Mouse (Mus musculus): ENCODE measurements at regions not wholly inside any gene's neighbourhood (a gene's known extent, or its start where the extent isn't known, plus 50 kb on each side); places are given as distances from the start of the nearest gene placed in this dataset.

DNA sequence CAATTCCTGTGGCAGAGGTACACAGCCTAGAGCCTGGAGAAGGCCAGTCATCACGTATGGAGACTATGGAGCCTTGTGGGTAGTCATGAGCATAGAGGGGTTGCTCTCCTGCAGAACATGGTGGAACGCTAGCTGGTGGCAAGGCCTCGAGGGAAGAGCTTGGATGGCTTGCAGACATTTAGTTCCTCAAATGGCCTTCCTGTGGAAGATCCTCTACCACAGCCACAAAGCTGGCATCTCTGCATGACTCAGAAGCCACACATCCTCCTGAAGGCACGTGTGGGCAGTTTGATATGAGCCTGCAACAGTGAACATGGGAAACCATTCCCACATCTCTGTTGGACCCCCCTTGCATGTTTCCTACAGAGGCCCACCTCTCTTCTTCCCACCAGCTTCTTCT lies 547.9 kb upstream of the Lrrc6 start:
- intact Hi-C loops (cut with DNase I): no loop called here
- no peak for DNase-seq

DNA sequence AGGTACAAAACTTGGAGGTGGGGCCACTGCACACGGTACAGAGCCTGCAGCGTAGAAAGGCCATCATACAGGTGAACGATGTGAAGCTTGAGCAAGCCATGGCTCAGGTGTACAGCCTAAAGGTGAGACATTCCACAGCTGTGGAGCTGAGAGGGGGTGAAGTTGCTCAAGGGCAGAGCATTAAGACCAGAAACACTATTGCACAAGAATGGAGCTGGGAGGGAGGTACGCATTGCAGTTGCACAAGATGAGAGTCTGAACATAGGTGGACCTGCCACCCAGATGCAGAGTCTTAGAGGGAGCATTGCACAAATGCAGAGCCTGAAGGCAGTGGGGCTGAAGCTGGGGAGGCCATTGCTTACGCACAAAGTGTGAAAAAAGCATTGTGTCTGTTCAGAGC lies 547.4 kb upstream of the Lrrc6 start:
- DNase-seq: no peak

DNA sequence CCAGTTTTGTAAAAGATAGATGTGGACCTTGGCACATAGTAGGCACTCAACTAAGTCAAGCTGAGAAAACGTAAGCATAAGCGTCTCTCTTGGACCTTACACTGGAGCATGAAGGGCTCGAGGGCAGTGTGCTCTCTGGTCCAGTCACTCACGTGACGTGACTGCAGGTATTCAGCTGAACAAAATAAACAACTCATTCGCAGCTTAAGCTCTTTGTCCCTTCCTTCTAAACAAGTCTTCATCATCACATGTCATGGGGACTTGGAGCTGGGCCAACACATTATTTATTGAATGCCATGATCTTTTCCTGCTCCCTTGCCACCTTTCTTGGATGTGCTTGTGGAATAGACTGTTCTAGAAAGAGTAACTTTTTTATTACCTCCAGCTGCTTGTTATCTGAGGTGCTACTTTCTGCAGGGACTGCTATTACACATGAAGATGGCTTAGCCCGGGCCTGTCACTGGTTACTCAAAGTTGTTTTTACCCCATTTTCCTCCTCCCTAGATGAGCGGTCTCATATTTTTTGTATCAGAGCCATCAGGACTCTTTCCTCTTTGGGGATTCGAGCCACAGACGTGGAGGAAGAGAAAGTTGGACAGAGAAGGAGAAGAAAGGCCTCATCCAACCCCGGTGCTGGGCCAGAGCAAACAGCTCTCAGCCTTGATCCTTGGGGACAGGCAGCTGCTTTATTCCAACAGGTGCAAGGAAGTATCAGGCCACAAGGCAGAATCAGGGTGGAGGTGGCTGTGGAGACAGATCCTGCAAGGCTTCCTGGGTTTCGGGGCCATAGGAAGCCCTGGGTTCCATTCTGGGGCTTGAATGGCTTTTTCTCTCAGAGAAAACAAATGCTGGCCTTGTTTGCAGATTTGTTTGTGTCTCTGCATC lies 545.5 kb upstream of the Lrrc6 start:
- intact Hi-C loops (cut with DNase I): no loop called here
- DNase-seq: no peak

More for the DNA sequence above, 547.4 kb upstream of the Lrrc6 start:
- intact Hi-C loops (cut with DNase I): no loop called here

DNA sequence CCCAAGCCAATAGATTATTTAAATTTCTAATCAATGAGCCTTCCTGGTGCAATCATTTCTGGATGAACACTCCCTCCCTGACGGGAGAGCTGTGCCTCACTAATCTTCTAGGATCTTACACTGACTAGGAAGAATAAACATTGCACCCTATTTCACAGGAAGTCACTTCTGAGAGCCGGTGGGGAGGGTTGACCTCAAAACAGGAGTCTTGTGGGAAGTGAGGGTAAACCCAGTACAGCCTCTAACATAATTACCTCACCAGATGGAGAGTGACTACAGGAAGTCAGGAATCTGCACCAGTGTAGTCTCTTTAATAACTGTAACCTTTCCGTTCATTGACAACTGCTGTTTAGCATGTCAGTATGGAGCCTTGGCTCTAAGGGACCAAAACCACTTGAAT lies 544.6 kb upstream of the Lrrc6 start:
- intact Hi-C loops (cut with DNase I): no loop called here

DNA sequence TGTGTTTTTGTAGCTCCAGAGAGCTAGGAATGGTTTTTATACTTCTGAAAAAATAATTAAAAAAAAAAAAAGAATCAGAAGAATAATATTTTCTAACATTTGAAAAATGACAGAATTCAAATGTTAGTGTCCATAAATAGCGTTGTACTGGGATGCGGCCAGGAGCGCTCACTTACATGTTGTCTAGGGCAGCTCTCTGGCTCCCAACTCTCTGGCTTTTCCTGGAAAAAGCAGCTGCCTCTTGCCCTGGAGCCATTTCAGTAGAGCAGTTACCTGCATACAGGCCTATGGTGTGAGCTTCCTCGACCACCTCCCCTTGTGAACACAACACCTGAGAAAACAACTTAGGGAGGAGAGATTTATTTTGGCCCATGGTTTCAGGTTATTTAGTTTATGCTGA lies 544.1 kb upstream of the Lrrc6 start:
- intact Hi-C loops (cut with DNase I): loop anchor here (5.0 kb wide), 2 partner anchors 42 to 143 kb away; no protein-coding TSS in a partner anchor
- no peak for DNase-seq

More for the DNA sequence above, 544.6 kb upstream of the Lrrc6 start:
- no peak for DNase-seq

DNA sequence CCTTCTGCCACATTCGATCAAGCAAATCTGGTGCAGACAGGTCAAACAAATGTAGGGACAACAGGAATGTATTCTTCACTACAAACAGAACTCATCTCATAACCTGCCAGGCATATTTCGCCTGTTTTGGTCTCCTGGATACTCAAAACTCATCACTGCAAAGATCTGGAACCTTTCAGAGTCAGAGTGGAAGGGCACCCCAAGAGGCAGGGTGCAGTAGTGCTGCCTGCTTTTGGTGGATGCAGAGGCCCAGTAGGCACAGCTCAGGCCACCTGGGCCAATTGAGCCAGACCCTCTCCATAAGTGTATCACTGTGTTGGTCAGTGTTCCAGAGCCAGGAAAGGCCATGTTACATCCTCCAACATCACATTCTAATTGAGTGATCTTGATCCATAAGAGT lies 541.4 kb upstream of the Lrrc6 start:
- DNase-seq: no peak
- intact Hi-C loops (cut with DNase I): loop anchor here (5.0 kb wide), 2 partner anchors 45 to 140 kb away; no protein-coding TSS in a partner anchor

DNA sequence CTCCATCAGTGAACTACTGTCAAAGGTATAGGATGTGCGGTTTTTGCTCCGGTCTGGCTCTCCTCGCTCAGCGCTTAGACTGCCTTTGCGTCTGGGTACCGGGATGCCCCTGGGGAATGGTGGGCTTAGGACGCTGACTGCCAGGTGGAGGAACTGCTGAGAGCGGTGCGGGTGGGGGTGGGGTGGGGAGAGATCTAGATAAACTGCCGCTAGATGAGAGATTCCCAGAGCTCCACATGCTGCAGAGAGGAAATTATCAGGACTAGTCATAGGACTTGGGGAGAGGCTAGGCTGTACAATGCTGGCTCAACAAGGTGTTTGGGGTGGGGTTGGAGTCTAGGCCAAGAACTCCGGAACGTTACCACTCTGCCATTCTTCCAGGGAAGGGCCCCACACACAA lies 539.5 kb upstream of the Lrrc6 start:
- DNase-seq: no peak
- intact Hi-C loops (cut with DNase I): loop anchor here (5.0 kb wide), 2 partner anchors 47 to 138 kb away; no protein-coding TSS in a partner anchor

DNA sequence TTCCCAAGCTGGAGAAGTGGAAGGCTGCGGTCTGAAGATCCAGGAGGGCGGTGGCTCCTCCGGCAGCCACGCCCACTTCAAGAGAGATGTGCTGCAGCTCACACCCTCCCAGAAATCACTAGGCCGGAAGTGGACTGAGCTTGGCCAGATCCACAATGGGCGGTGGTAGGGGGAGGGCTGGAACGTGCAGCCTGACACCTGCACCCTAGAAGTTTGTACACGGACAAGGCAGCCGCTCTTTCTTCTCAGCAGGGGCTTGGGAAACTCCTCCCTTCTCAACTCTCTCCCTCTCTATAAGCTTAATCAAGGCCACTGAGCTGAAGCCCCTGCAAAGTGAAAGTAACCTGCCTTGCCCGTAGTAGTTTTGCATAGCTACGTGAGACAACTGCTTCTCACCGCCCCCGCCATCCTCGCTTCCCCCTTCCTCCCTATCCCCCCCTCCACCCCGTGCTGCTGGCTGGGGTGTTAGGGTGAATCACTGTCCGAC lies 538.8 kb upstream of the Lrrc6 start:
- peak; percentile 72 to 75 for DNase-seq
- intact Hi-C loops (cut with DNase I): loop anchor here (2.0 to 5.0 kb wide), 2 partner anchors 52 to 69 kb away; no protein-coding TSS in a partner anchor

DNA sequence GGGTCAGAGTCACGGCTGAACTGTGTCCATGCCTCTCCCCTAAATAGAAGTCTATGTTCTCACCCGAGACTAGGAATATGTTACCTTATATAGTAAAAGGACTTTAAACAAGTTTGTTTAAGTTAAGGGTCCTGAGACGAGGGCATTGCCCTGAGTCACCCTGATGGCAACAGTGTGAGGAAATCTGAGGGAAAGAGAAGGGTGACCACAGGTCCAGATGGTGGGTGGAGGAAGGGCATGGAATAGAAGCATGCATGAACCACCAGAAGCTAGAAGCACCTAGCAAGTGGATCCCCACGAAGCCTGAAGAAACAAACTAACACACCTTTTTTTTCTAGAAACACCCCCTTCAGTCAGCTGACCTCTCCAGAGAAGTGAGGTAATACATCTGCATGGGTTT lies 536.9 kb upstream of the Lrrc6 start:
- no peak for DNase-seq
- intact Hi-C loops (cut with DNase I): loop anchor here (2.0 to 5.0 kb wide), 2 partner anchors 50 to 67 kb away; no protein-coding TSS in a partner anchor

DNA sequence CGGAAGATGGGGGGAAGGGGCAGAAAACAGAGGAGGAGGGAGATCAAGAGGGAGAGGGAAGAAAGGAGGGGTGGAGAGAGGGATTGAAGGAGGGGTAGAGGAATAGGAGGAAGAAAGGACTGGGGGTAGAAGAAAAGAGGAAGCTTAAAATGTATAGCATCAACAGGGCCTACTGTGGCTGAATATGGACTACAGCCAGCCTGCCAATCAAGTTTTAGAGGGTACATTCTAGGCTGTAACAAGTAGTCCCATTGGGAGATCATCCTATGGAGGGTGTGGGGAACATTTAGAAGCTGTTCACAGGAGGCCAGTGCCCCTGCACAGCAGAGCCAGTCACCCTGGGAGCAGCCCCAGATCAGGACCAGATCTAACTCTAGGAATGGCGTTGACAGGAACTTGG lies 535.6 kb upstream of the Lrrc6 start:
- intact Hi-C loops (cut with DNase I): loop anchor here (5.0 kb wide), 1 partner anchor 49 kb away; no protein-coding TSS in a partner anchor
- DNase-seq: no peak

DNA sequence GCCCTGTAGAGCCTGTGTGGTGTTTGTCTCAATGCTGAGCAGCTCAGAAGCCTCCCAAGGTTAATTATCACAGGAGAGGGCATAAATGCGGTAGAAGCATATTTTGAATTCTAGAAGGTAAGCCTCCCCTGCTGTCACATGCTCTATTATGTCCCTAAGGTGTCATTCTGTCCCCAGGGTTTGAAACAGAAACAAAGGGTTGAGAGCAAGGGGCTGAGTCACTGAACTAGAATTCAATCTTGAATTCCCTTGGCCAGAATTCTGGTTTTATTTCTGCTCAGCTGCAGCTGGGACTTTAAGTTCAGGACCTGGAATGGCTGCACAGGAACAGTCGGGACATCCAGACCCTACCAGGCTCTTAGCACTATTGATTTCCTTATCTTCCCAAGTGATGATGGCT lies 533.2 kb upstream of the Lrrc6 start:
- no peak for DNase-seq
- intact Hi-C loops (cut with DNase I): no loop called here

DNA sequence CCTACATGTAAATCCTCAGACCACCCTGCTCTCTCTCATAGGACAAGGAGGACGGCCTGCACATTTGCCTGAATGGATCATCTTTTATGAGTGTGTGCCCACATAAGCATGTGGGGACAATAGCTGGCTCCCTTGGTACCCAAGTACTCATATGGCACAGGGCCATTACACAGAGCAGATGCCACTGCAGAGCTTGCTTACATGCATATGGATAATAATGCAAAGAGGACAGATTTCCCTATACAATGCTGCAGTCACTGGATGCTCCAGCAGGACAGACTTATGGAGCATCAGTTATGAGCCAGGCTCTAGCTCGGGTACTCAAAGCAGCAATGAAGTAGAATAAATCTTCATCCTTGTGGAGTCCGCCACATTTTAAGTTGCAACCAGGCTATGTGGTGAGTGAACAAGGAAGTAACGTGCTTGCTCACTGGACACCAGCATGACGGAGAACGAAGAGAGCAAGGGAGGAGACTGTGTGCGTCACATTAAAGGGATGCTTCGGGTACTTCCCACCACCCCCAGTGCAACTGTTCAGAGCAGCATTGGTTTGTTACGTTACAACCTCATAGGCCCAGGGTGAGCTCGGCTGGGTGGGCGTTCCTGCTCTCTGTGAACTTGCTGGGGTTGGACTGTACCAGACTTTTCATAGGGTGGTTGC lies 531.3 kb upstream of the Lrrc6 start:
- DNase-seq: no peak
- intact Hi-C loops (cut with DNase I): no loop called here

DNA sequence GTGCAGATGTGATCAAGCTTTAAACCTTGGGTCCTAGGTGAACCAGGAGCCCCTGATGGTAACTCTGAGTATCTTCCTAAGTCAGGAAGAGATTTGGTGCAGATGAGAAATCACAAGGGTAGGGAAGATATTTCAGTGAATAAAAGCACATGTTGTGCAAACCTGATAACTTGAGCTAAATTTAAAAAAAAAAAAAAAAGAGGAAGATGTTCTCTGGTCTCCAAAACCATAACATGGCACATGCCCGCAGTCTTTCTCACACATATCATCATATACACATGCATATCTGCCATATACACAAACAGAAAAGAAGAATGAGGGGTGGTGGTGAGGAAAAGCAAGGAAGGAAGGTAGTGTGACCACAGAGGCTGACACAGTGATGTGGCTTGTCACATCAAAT lies 530.3 kb upstream of the Lrrc6 start:
- intact Hi-C loops (cut with DNase I): no loop called here
- no peak for DNase-seq

DNA sequence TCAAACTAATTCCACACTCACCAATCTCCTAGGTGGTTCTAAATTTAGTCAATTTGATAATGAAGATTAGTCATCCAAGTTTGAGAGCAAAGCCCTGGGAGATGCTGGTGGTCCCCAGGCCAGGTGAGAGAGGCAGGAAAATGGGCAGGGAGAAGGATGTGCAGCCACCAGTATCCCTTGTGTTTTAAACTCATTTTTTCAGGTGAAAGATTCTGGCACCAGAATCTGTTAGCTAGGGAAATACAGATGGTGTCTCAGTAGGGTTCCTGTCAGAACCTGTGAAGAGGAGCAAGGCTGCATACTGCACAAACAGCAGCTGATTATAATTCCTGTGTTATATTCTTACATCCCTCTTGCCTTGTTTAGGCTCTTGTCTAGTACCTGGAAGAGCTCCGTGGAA lies 527.5 kb upstream of the Lrrc6 start:
- no peak for DNase-seq
- intact Hi-C loops (cut with DNase I): no loop called here

DNA sequence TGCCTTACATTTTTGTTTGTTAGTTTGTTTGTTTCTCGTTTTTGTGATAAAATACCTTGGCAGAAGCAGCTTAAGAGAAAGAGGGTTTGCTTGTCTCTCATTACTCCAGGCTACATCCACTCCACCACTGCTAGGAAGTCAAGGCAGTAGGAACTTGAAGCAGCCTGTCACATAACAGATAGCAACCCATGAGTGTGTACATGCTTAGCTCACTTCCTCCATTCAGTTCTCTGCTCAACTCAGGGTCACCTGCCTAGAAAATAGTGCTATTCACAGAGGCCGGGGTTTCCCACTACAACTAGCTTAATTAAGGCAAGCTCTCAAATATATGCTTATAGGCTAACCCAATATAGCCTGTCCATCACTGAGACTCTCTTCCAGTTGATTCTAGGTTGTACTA lies 527.0 kb upstream of the Lrrc6 start:
- no peak for DNase-seq
- intact Hi-C loops (cut with DNase I): no loop called here

DNA sequence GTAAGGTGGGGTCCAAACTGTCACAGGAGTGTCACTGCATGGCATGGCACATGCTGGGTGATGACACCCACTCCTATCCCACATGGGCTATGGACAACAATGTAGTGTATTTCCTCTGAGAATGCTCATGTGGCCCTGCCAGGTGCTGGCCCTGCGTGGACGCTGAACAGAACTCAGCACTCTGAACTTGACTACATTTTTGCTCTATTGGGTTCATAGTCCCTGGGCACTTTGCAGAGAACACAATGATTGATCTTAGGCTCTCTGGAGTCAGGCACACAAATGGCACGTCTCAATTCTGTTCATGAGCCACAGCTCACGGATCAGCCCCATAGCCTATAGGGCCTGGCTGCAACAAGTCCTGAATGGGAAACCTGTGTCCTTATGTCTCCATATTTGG lies 525.0 kb upstream of the Lrrc6 start:
- intact Hi-C loops (cut with DNase I): no loop called here
- no peak for DNase-seq

DNA sequence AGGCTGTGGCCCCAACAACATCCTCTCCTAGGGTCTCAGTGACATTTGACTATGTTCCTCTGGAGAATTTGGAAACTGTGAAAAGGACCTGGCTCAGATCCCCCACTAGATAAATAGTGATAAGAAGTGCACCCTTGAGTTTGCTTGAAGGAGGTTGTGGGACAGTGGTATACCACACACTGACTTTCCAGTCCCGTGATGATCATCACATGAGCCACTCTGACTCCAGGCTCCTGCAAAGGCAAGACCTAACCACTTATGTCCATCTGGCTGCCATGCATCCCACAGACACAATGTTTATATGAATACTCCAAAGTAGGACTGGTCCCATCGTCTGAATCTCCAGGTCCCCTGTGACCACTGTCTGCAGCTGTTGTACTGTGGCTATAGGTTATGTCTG lies 523.7 kb upstream of the Lrrc6 start:
- DNase-seq: no peak
- intact Hi-C loops (cut with DNase I): no loop called here

DNA sequence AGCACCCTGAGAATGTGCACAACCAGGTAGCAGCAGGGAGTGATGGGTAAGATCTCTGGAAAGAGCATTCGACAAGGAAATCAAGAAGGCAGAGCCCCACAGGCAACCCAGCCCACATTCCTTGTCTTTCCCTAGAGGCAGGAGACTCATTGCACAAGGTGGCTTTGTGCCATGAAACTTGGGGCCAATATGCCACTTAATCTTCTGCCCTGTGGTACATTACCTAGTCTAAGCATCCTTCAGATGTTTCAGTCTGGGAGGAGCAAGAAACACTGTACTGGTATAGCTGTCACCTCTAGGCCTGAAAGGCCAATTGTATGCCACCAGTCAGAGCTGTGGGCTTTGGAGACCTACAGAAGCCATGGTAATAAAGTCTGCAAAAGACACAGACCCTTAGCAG lies 522.4 kb upstream of the Lrrc6 start:
- intact Hi-C loops (cut with DNase I): no loop called here
- DNase-seq: no peak

DNA sequence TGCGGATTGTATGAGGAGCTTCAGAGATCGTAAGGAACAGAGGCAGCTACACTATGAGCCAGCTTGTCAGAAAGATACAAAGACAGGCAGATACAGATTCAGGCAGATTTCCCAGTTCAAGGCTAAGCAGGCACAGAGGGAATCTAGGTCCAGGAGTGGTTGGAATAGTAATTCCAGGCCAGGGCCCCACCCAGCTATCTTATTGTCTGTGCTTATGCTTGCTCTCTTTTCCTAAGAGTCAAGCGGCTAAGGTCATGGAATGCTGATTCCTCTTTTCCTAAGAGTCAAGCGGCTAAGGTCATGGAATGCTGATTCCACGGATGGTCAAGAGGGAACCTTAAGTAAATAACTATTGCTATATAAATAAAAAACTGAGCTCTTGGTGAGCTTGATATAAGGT lies 520.7 kb upstream of the Lrrc6 start:
- intact Hi-C loops (cut with DNase I): no loop called here
- no peak for DNase-seq

DNA sequence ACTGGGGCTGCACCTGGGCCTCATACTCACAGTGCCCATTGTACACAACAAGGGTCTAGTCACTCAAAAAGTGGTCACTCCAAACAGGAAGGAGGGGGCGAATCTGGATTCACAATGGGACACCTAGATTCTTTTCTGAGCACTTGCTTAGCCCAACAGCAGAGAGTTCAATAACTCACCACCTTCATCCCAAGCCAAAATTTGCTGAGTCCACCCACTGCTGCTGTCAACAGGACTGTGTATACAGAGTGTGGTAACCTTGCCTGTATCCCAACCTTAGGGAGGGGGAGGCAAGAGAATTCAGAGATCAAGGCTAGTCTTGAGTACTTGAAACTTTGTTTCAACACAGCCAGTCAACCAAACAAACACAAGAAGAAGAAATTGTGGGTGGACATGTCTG lies 519.2 kb upstream of the Lrrc6 start:
- intact Hi-C loops (cut with DNase I): no loop called here

DNA sequence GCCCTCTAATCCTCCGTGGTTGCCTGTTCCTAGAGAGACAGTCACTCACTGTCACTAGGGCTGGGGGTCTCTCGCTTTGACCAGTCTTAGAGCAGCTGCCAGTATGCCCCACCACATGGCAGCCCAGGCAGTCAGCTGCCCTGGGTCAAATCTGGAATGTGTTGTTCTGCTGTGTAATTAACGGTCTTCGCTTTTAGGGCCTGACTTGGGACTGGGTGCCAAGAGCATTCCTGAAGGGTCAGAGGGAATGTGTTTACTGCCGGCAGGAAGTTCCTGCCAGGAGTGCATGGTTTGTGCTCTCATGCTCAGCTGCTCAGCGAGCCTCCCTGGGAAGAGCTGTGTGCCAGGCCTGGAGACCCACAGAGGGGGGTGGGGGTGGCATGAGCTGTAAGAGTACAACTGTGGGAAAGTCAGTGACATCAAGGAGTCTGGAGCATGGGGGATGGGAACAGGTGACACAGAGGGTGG lies 518.5 kb upstream of the Lrrc6 start:
- peak; percentile 11 to 55 for DNase-seq
- intact Hi-C loops (cut with DNase I): no loop called here

More for the DNA sequence above, 519.2 kb upstream of the Lrrc6 start:
- no peak for DNase-seq
